Mouse (Mus musculus) midbrain, embryonic 15.5 days (tissue): ENCODE data around the gene Uhrf1. TPM values are rescaled to one million over a fixed set of nuclear protein-coding genes. Genes with fewer than 3 reads are reported as not detected.

Source experiments
- ATAC-seq: fragments of 200-750 bp; cut with Nextera tagmentation; replicated peaks from 2 replicates; pipeline ENCODE4 v1.8.0; 2017; ENCODE audit warnings: moderate TSS enrichment
- H3K27ac ChIP-seq: fragments of 300-500 bp; sonication (generic); 2 replicates; pipeline ENCODE4 v1.5.1; 2015; ENCODE audit warnings: mild to moderate bottlenecking, inconsistent platforms
- H3K27me3 ChIP-seq: fragments of 300-500 bp; sonication (generic); replicated peaks from 2 replicates; pipeline ENCODE4 v1.6.1; 2015; ENCODE audit warnings: inconsistent platforms
- H3K36me3 ChIP-seq: fragments of 300-500 bp; sonication (generic); replicated peaks from 2 replicates; pipeline ENCODE4 v1.6.1; 2015; ENCODE audit warnings: inconsistent platforms
- H3K4me1 ChIP-seq: fragments of 300-500 bp; sonication (generic); 2 replicates; pipeline ENCODE4 v1.6.1; 2015; ENCODE audit warnings: inconsistent platforms
- H3K4me2 ChIP-seq: fragments of 300-500 bp; sonication (generic); 2 replicates; pipeline ENCODE4 v1.6.1; 2015; ENCODE audit warnings: inconsistent platforms, mild to moderate bottlenecking, moderate library complexity
- H3K4me3 ChIP-seq: fragments of 300-500 bp; sonication (generic); 2 replicates; pipeline ENCODE4 v1.5.1; 2015; ENCODE audit warnings: mild to moderate bottlenecking, inconsistent platforms
- H3K9ac ChIP-seq: fragments of 300-500 bp; sonication (generic); 2 replicates; pipeline ENCODE4 v1.6.1; 2015; ENCODE audit warnings: mild to moderate bottlenecking, inconsistent platforms
- H3K9me3 ChIP-seq: fragments of 300-500 bp; sonication (generic); 2 replicates; pipeline ENCODE4 v1.6.1; 2016; ENCODE audit warnings: inconsistent platforms
- WGBS: fragments of 180-500 bp; shearing (Covaris S2); methylation state at CpG from one replicate; pipeline ENCODE4 v1.1.7; 2015; ENCODE audit warnings: mixed read lengths; 5-methylcytosine and 5-hydroxymethylcytosine counted together
- polyA plus RNA-seq: library from polyadenylated mRNA; unstranded; fragments of >200 nt; fragmentation: Nextera tagmentation; extraction: Ambion mirVana; gene quantifications from 2 replicates; pipeline ENCODE4 v1.2.1, GENCODE M21; 2015

The Uhrf1 gene
- polyA plus RNA-seq, 1 experiment from 2014 or later: 19.2 TPM

GRCm38 (mm10) chr17:56264020-56264419 is 39.1 kb upstream of the Uhrf1 start:
- 18% methylated on average over 8 of the region's 8 CpGs for WGBS
- ATAC-seq: peak; percentile 70

GRCm38 (mm10) chr17:56265011-56265410 is 38.1 kb upstream of the Uhrf1 start:
- H3K4me3 ChIP-seq: no peak overlapping the region
- H3K4me1 ChIP-seq: peaks cover 40% of the 10 kb centered on the region
- 97% methylated on average over 4 of the region's 4 CpGs for WGBS
- no peak for ATAC-seq
- H3K27me3 ChIP-seq: no peaks in the 10 kb centered on the region
- no peak overlapping the region for H3K9ac ChIP-seq
- no peak overlapping the region for H3K27ac ChIP-seq
- H3K9me3 ChIP-seq: no peaks in the 10 kb centered on the region
- H3K36me3 ChIP-seq: 0 out of 2 replicates have a peak, but pooled peaks cover 15% of the 10 kb centered on the region
- H3K4me2 ChIP-seq: no peak overlapping the region

More at GRCm38 (mm10) chr17:56264020-56264419, 39.1 kb upstream of the Uhrf1 start:
- Histone ChIP-seq H3K4me3 (no peak overlapping the region), H3K27ac (no peak overlapping the region), H3K4me1 (peaks cover 43% of the 10 kb centered on the region), H3K27me3 (no peaks in the 10 kb centered on the region), H3K9ac (no peak overlapping the region), H3K4me2 (no peak overlapping the region), H3K36me3 (peaks cover 17% of the 10 kb centered on the region; the same call in 1 of the 2 replicates), H3K9me3 (no peaks in the 10 kb centered on the region)

- H3K27me3 ChIP-seq: no peaks in the 10 kb centered on the region
- 92% methylated on average over 3 of the region's 3 CpGs for WGBS
These were observed 37.3 kb upstream of the Uhrf1 start for GRCm38 (mm10) chr17:56265869-56266268.

GRCm38 (mm10) chr17:56266271-56266670 is 36.9 kb upstream of the Uhrf1 start:
- WGBS: 71% methylated on average over 3 of the region's 3 CpGs
- H3K9ac ChIP-seq: no peak overlapping the region
- H3K4me2 ChIP-seq: no peak overlapping the region
- no peak overlapping the region for H3K4me3 ChIP-seq
- H3K9me3 ChIP-seq: no peaks in the 10 kb centered on the region
- no peak for ATAC-seq
- H3K4me1 ChIP-seq: peaks cover 28% of the 10 kb centered on the region
- no peaks in the 10 kb centered on the region for H3K27me3 ChIP-seq
- H3K36me3 ChIP-seq: 0 out of 2 replicates have a peak, but pooled peaks cover 12% of the 10 kb centered on the region
- H3K27ac ChIP-seq: no peak overlapping the region

More at GRCm38 (mm10) chr17:56265869-56266268, 37.3 kb upstream of the Uhrf1 start:
- Histone ChIP-seq H3K27ac (no peak overlapping the region), H3K4me2 (no peak overlapping the region), H3K9me3 (no peaks in the 10 kb centered on the region), H3K9ac (no peak overlapping the region), H3K36me3 (0 out of 2 replicates have a peak, but pooled peaks cover 15% of the 10 kb centered on the region), H3K4me1 (peaks cover 32% of the 10 kb centered on the region), H3K4me3 (no peak overlapping the region)
- ATAC-seq: no peak

GRCm38 (mm10) chr17:56269153-56269630 is 33.9 kb upstream of the Uhrf1 start:
- Histone ChIP-seq H3K4me2 (peak overlapping the region; percentile 73), H3K36me3 (0 out of 2 replicates have a peak, but pooled peaks cover 4% of the 10 kb centered on the region), H3K4me1 (peaks cover 12% of the 10 kb centered on the region), H3K9ac (peak overlapping the region; percentile 41), H3K9me3 (no peaks in the 10 kb centered on the region), H3K4me3 (peak overlapping the region; percentile 40), H3K27me3 (no peaks in the 10 kb centered on the region), H3K27ac (peak overlapping the region; percentile 81)
- peak; percentile 88 for ATAC-seq
- whole genome bisulfite sequencing: 22% methylated on average over 12 of the region's 12 CpGs

- Histone ChIP-seq H3K27me3 (no peaks in the 10 kb centered on the region), H3K9me3 (no peaks in the 10 kb centered on the region), H3K9ac (peak overlapping the region; percentile 41; the same call in 1 of the 2 replicates), H3K36me3 (0 out of 2 replicates have a peak, but pooled peaks cover 4% of the 10 kb centered on the region), H3K27ac (peak overlapping the region; percentile 81), H3K4me1 (peaks cover 12% of the 10 kb centered on the region), H3K4me3 (peak overlapping the region; percentile 40), H3K4me2 (peak overlapping the region; percentile 73)
- ATAC-seq: peak; percentile 18
- WGBS: 77% methylated on average over 3 of the region's 3 CpGs
These were observed 33.4 kb upstream of the Uhrf1 start for GRCm38 (mm10) chr17:56269741-56270140.

- 87% methylated on average over 12 of the region's 12 CpGs for WGBS
- H3K4me2 ChIP-seq: no peak overlapping the region
These were observed 31.4 kb upstream of the Uhrf1 start for GRCm38 (mm10) chr17:56271609-56272253.

GRCm38 (mm10) chr17:56272644-56273043 is 30.5 kb upstream of the Uhrf1 start:
- Histone ChIP-seq H3K27ac (no peak overlapping the region), H3K27me3 (no peaks in the 10 kb centered on the region), H3K36me3 (no peaks in the 10 kb centered on the region), H3K4me3 (no peak overlapping the region), H3K4me2 (no peak overlapping the region), H3K4me1 (peaks cover 26% of the 10 kb centered on the region), H3K9me3 (no peaks in the 10 kb centered on the region), H3K9ac (no peak overlapping the region)
- 79% methylated on average over 3 of the region's 3 CpGs for WGBS
- ATAC-seq: no peak

More at GRCm38 (mm10) chr17:56271609-56272253, 31.4 kb upstream of the Uhrf1 start:
- Histone ChIP-seq H3K27ac (no peak overlapping the region), H3K9ac (no peak overlapping the region), H3K9me3 (no peaks in the 10 kb centered on the region), H3K4me3 (no peak overlapping the region), H3K36me3 (no peaks in the 10 kb centered on the region), H3K27me3 (no peaks in the 10 kb centered on the region), H3K4me1 (peaks cover 20% of the 10 kb centered on the region)
- ATAC-seq: no peak

GRCm38 (mm10) chr17:56273482-56273881 is 29.6 kb upstream of the Uhrf1 start:
- Histone ChIP-seq H3K4me2 (no peak overlapping the region), H3K27ac (no peak overlapping the region), H3K9me3 (no peaks in the 10 kb centered on the region), H3K36me3 (no peaks in the 10 kb centered on the region), H3K4me3 (no peak overlapping the region), H3K27me3 (no peaks in the 10 kb centered on the region), H3K9ac (no peak overlapping the region), H3K4me1 (peaks cover 26% of the 10 kb centered on the region)
- WGBS: 91% methylated on average over 7 of the region's 7 CpGs
- no peak for ATAC-seq

- ATAC-seq: no peak
- 86% methylated on average over 5 of the region's 5 CpGs for WGBS
- H3K36me3 ChIP-seq: no peaks in the 10 kb centered on the region
These were observed 29.1 kb upstream of the Uhrf1 start for GRCm38 (mm10) chr17:56273986-56274385.

GRCm38 (mm10) chr17:56275842-56276480 is 27.2 kb upstream of the Uhrf1 start:
- H3K4me3 ChIP-seq: peak overlapping the region; percentile 40
- ATAC-seq: peak; percentile 3; the same call in 1 of the 2 replicates
- WGBS: 30% methylated on average over 5 of the region's 5 CpGs
- peak overlapping the region; percentile 72 for H3K4me2 ChIP-seq
- H3K4me1 ChIP-seq: peaks cover 14% of the 10 kb centered on the region
- no peaks in the 10 kb centered on the region for H3K36me3 ChIP-seq
- H3K9ac ChIP-seq: peak overlapping the region; percentile 52
- H3K9me3 ChIP-seq: no peaks in the 10 kb centered on the region
- H3K27ac ChIP-seq: no peak overlapping the region
- no peaks in the 10 kb centered on the region for H3K27me3 ChIP-seq

More at GRCm38 (mm10) chr17:56273986-56274385, 29.1 kb upstream of the Uhrf1 start:
- Histone ChIP-seq H3K4me2 (no peak overlapping the region), H3K27ac (no peak overlapping the region), H3K9ac (no peak overlapping the region), H3K27me3 (no peaks in the 10 kb centered on the region), H3K4me3 (no peak overlapping the region), H3K4me1 (peaks cover 21% of the 10 kb centered on the region), H3K9me3 (no peaks in the 10 kb centered on the region)
